Mouse (Mus musculus) cerebellum, adult 9-11 months (tissue): ENCODE measurements around the gene Zdhhc24.

Experiments used
- DNase-seq: peaks from one replicate; pipeline ENCODE4 v3.0.0; 2022

The Zdhhc24 gene

DNA sequence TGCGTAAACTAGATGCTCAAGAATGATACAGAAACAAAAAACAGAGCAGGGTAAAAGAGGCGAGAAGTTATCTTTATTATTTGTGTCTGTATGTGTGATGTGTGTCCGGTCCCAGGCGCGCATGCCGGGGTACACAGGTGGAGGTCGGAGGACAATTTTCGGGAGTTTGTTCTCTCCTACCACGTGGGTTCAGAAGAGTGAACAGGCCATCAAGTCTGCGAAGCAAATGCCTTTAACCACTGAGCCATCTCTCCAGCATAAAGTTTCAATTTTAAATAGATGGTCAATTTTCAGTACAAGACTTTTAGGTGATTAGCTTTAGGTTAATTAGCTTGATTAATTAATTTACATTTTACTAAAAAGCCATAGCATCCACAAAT lies 846 bp downstream of the Zdhhc24 start:
- no peak for DNase-seq

DNA sequence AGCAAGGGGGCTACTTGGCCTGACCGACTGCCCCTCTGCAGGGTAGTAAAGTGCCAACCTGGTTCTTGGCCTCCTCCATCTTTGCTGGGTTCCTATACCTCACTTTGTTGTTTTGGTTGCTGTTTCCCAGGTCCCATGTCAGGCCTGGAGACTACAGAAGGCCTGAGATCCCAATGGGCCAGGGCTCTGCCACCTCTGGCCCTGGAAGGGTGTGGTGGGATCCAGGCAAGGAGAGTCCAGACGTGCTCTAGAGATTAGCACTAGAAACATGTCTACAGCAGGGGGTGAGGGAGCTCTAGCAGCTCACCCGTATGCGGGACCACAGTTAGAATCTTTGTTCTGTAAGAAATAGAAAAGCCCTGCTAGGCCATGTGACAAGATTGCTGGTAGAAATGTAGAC lies 5.5 kb downstream of the Zdhhc24 start:
- no peak for DNase-seq

DNA sequence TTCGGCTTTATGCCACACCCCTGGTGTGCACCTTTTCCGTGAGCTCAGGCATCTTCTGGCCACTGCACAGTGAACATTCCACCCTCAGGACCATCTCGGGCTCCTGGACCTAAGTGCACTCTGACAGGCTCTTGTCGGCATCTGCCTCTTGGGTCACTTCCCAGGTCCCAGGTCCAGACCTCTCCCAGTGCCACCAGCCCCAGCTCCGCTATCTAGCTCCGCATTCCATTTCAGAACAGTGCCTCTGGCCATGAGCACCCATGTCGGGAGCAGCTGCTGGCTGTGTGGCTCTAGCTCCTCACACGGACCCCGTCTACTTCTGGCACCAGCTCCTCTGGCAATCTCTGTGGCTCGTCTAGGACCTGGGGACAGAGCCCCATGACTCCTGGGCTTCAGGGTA lies 11.3 kb downstream of the Zdhhc24 start:
- no peak for DNase-seq

- DNase-seq, result no peak
Observed at GRCm38 (mm10) chr19:4891798-4892197, 13.3 kb downstream of the Zdhhc24 start.

GRCm38 (mm10) chr19:4896780-4897520 lies 18.5 kb downstream of the Zdhhc24 start:
- DNase-seq, result no peak

GRCm38 (mm10) chr19:4898972-4899371 lies 20.5 kb downstream of the Zdhhc24 start:
- DNase-seq, result no peak

DNA sequence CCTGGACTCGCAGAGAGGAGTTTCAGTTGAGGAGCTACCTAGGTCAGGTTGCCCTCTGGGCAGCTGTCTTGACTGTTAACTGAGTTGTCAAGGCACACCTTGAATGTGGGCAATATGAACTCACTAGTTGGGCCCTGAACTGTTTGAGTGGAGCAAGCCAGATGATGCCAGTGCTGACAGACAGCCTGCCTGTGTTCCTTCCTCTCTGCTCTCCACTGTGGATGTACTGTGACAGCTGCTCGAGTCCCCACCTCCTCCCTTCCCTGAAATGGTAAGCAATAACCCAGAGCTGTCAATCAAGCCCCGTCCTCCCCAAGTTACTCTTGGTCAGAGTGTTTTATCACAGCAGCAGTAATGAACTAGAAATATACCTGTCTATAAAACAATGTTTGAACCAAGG lies 21.4 kb downstream of the Zdhhc24 start:
- DNase-seq, result no peak

GRCm38 (mm10) chr19:4905979-4906794 lies 27.7 kb downstream of the Zdhhc24 start, which contains the start of gene Bbs1:
TSS of gene Bbs1 (minus strand) at chr19:4906628.
- peak; percentile 72 for DNase-seq

- no peak for DNase-seq
Observed at GRCm38 (mm10) chr19:4908107-4908506, 29.6 kb downstream of the Zdhhc24 start.

DNA sequence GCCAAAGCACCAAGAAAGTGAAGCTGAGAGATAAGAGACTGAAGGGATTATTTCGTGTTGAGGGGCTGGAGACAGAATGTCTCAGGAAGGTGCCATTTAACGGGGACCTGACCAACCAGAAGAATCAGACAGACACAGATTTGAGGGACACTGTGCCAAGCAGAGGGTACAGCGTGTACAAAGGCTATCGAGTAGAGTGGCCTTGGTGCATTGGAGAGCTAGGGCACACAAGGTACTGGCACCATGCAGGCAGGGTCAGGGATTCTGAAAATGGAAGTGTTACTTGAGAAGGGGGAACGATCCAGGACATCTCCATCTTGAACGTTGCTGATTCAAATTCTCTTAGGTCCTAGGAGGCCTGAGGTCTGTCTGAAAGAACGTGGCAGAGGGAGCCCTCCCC lies 30.9 kb downstream of the Zdhhc24 start:
- DNase-seq, result no peak

DNA sequence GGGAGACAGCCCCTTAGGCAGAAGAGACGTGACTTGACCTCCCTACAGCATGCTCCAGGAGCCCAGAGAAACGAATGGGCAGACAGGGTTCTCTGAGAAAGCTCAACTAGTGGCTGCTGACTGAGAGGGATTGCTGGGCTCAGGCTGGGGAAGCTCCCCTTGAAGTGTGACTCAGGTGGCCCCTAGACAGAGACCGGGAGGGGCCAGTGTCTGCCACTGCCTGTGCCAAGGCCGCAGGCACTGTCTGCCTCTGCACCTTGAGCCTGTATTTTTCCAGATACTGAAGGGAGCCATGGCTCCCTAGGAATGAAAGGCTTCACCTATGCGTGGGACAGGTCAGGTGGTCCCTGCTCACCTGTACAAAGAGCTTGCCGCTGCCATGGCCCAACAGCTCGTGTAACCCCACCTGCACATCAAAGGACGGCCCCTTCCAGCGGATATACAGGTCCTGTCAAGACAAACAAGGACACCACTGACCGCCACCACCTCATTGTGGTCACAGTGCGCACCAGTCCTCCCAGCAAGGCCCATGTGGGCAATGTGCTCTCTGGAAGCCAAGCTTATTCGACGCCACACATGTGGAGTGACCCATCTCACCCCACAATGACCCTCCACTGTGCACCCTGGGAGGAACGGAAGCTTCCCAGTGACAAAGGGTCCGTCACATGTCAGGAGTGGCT lies 37.6 kb downstream of the Zdhhc24 start:
- no peak for DNase-seq

GRCm38 (mm10) chr19:4916827-4917226 lies 38.4 kb downstream of the Zdhhc24 start:
- no peak for DNase-seq

DNA sequence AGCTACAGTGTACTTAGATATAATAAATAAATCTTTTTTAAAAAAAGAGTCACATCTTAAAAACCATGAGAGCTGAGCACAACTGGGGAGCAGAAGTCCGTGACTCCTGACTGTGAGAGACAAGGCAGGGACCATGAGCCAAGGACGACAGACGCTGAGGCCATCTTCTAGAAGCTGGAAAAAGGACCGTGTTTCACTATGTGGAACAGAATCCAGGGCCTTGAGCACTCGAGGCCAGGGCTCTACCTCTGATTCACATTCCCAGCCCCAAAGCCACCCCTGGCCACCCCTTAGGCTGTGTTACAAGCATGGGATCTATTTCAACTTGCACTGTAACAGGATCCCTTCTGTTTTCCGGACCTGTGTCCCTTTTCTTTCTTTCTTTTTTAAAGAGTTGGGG lies 41.2 kb downstream of the Zdhhc24 start:
- DNase-seq, result no peak

DNA sequence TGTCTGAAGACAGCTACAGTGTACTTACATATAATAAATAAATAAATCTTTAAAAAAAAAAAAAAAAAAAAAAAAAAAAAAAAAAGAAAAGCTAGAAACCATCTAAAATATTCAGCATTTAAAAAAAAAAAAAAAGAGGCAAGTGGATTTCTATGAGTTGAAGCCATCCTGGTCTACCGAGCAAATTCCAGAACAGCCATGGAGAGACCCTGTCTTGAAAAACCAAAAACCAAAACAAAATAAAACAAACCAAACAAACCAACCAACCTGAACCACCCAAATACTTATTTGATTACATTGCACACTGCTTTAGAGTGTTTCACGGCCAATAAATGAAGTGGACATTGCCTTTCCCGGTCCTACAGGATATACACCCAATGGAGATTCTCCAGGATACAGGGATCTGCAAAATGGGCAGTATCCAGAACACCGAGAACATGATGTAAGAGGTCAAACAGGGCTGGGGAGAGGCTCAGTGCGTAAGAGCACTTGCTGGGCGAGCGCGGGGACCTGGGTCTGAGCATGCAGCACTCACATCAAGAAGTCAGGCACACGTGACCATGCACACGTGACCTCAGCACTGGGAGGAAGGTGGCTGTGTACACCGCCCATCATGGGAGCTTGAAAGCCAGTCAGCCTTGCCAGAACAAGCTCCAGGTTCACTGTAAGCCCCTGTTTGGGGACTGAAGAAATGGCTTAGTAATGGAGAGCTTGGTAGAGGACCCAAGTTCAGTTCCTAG lies 46.8 kb downstream of the Zdhhc24 start:
- DNase-seq, result no peak

DNA sequence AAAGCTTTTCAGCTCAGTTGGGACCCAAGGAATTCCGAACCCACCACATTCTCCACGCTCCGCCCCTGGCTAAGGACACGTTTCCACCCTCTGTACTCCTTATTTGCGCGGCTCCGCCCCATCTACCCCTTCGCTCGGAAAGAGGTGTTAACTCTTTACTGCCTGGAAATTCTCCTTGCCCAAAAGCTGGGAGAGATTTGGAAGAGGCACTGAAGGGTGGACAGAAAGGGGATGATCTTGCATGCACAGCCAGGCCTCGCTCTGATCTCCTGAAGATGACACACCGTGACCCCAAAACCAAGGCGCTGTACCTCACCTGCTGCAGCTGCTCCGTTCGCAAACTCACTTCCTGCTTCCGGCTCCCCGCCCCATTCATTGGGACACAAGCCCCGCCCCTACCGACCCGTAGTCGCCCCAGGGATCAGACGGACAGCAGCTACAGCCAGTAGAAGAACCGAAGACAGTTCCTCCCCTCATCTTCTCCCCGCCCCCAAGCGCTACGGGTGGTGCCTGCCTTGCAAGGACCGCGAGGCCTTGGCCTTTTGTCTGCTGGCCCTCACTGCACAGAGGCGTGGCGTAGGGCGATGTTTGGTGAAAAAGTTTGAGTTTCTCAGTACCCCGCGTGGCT lies 49.5 kb downstream of the Zdhhc24 start, which contains the start of gene Dpp3:
Dpp3 (minus strand) TSS at position 384 of the 628 bp plus-strand sequence.
- DNase-seq, result peak; percentile 96

DNA sequence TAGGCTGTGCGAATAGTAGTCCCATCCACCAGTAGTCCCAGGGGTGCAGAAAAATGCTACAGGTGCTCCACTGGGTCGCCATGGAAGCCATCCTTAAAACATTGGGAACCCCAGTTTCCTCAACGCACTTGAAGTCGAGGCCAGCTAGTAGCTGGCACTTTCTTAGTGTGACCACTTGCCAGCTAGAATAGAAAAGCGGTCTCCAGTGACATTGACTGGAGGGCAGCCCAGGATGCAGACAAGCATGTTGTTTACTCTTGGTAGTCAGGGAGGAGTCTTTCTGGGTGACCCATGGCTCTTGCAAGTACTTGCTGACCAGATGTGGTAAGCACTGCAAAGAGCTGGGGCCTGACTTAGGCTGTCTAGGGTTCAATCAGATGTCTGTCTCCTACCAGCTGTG lies 50.3 kb downstream of the Zdhhc24 start:
- peak; percentile 41 for DNase-seq
